Mouse (Mus musculus) limb, embryonic 10.5 days (tissue): ENCODE data around the gene Siglece. TPM values are rescaled to one million over a fixed set of nuclear protein-coding genes. Genes with fewer than 3 reads are reported as not detected.
"Not testable (repeated sequence)": the region's sequence is repeated elsewhere in the genome, so short reads cannot be mapped to it uniquely, and the experiment has no call there.

Experiments
- DNase-seq: peaks from one replicate; pipeline ENCODE4 v3.0.0-alpha.2; 2017; ENCODE audit warnings: low spot score
- H3K27ac ChIP-seq: fragments of 300-500 bp; sonication (generic); 2 replicates; pipeline ENCODE4 v1.5.1; 2016; ENCODE audit warnings: mild to moderate bottlenecking
- H3K27me3 ChIP-seq: fragments of 300-500 bp; sonication (generic); 2 replicates; pipeline ENCODE4 v1.6.1; 2016; ENCODE audit warnings: low read depth, mild to moderate bottlenecking; ENCODE audit not compliant: poor library complexity, severe bottlenecking
- H3K36me3 ChIP-seq: fragments of 300-500 bp; sonication (generic); 2 replicates; pipeline ENCODE4 v1.6.1; 2016; ENCODE audit warnings: mild to moderate bottlenecking, moderate library complexity
- H3K4me1 ChIP-seq: fragments of 300-500 bp; sonication (generic); 2 replicates; pipeline ENCODE4 v1.6.1; 2016
- H3K4me3 ChIP-seq: fragments of 300-500 bp; sonication (generic); 2 replicates; pipeline ENCODE4 v1.5.1; 2016; ENCODE audit warnings: mild to moderate bottlenecking, moderate library complexity
- H3K9me3 ChIP-seq: fragments of 300-500 bp; sonication (generic); replicated peaks from 2 replicates; pipeline ENCODE4 v1.6.1; 2016; ENCODE audit warnings: mild to moderate bottlenecking
- WGBS: fragments of 180-500 bp; shearing (Covaris S2); methylation state at CpG from one replicate; pipeline ENCODE4 v1.1.7; 2016; 5-methylcytosine and 5-hydroxymethylcytosine counted together
- polyA plus RNA-seq: library from polyadenylated mRNA; unstranded; fragments of >200 nt; fragmentation: Nextera tagmentation; extraction: Ambion mirVana; gene quantifications from 2 replicates; pipeline ENCODE4 v1.2.1, GENCODE M21; 2016

Gene Siglece
- 0.21 TPM in 1 of 2 replicates, not detected in the other for polyA plus RNA-seq

DNA sequence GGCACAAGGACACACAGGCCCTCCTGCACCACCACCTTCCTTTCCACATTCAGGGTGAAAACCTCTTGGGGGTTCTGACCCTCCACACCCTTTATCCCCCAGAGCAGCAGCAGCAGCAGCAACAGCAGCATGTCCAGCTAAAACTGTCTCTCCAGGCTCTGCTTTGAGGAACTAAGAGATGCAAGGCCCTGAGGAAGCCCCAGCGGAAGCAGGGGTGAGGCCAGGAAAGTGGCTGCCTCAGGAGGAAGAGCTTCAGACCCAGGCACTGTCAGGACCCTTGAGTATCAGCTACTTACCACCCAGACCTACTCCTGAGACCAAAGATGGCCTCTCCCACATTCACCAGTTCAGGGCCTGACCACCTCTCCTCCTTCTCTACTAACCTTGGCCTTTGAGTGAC, at the start of gene Siglece:
Gene Siglece, minus strand, starts transcription at position 160 of the 400 bp plus-strand sequence.
- WGBS, result 83% methylated on average over 1 of the region's 1 CpGs
- no peaks in the 10 kb centered on the region for H3K9me3 ChIP-seq
- H3K27me3 ChIP-seq, result no peaks in the 10 kb centered on the region
- no peaks in the 10 kb centered on the region for H3K36me3 ChIP-seq
- H3K4me3 ChIP-seq, result no peak within 1 kb of the TSS
- H3K4me1 ChIP-seq, result no peaks in the 10 kb centered on the region
- no peak within 1 kb of the TSS for H3K27ac ChIP-seq
- no peak for DNase-seq

- Histone ChIP-seq H3K36me3 (no peaks in the 10 kb centered on the region), H3K4me1 (no peaks in the 10 kb centered on the region), H3K27me3 (no peaks in the 10 kb centered on the region), H3K27ac (no peak within 1 kb of the TSS), H3K9me3 (no peaks in the 10 kb centered on the region), H3K4me3 (no peak within 1 kb of the TSS)
- DNase-seq, result no peak
Observed at GRCm38 (mm10) chr7:43690118-43690517, 30.2 kb upstream of the Siglece start, which contains the start of gene Klk14. TSS of gene Klk14 (plus strand) at chr7:43690418.

GRCm38 (mm10) chr7:43685088-43685487, 25.1 kb upstream of the Siglece start:
- no peaks in the 10 kb centered on the region for H3K9me3 ChIP-seq
- H3K4me3 ChIP-seq, result no peak overlapping the region
- DNase-seq, result no peak
- no peaks in the 10 kb centered on the region for H3K27me3 ChIP-seq
- no peaks in the 10 kb centered on the region for H3K36me3 ChIP-seq
- H3K27ac ChIP-seq, result no peak overlapping the region
- H3K4me1 ChIP-seq, result no peaks in the 10 kb centered on the region
- 76% methylated on average over 7 of the region's 7 CpGs for WGBS

- H3K27ac ChIP-seq, H3K4me3 ChIP-seq, H3K4me1 ChIP-seq, H3K27me3 ChIP-seq, H3K9me3 ChIP-seq, DNase-seq: not testable (repeated sequence)
- peaks cover 13% of the 10 kb centered on the region for H3K36me3 ChIP-seq
- 25% methylated on average over 1 of the region's 1 CpGs for WGBS
Observed at GRCm38 (mm10) chr7:43682511-43682910, 22.6 kb upstream of the Siglece start.

DNA sequence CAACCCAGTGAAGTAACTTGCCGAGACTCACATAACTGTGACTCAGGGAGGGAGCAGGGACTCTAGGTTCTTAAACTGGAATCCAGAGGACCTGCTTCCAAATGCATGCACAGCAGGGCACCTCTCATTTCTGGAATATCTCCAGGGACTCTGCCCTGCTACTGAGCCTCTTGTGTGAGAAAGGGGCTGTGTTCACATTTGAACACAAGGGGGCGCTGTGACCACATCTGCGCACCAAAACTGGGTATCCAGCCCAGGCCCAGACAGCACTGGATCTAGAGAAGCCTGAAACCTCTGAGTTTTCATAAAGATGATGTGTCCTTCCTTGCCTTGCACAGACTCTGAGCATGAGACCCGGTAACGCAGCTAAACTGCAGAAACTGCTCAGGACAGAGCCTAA, 21.0 kb upstream of the Siglece start:
- H3K27me3 ChIP-seq, result no peaks in the 10 kb centered on the region
- 20% methylated on average over 5 of the region's 5 CpGs for WGBS
- H3K36me3 ChIP-seq, result peaks cover 28% of the 10 kb centered on the region
- H3K9me3 ChIP-seq, result no peaks in the 10 kb centered on the region; the same call in 1 of the 2 replicates
- no peak overlapping the region for H3K27ac ChIP-seq
- no peaks in the 10 kb centered on the region for H3K4me1 ChIP-seq
- no peak overlapping the region for H3K4me3 ChIP-seq
- peak; percentile 76 for DNase-seq

- Histone ChIP-seq H3K9me3 (no peaks in the 10 kb centered on the region; the same call in 1 of the 2 replicates), H3K27me3 (no peaks in the 10 kb centered on the region), H3K27ac (no peak overlapping the region), H3K4me1 (no peaks in the 10 kb centered on the region), H3K36me3 (peaks cover 48% of the 10 kb centered on the region), H3K4me3 (no peak overlapping the region)
- DNase-seq, result peak; percentile 44
Observed at GRCm38 (mm10) chr7:43678517-43678916, 18.6 kb upstream of the Siglece start.

DNA sequence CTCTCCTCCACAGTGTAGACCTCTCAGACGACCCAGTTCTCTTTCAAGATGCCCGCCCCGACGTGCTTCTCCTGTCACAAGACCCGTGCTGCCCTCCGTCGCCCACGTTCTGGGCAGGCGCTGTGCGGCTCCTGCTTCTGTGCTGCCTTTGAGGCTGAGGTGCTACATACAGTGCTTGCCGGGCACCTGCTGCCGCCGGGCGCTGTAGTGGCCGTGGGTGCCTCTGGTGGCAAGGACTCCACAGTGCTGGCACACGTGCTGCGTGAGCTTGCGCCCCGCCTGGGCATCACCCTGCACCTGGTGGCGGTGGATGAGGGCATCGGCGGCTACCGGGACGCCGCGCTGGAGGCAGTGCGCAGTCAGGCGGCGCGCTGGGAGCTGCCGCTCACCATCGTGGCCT, 15.1 kb upstream of the Siglece start:
- no peak overlapping the region for H3K4me3 ChIP-seq
- no peaks in the 10 kb centered on the region; the same call in 1 of the 2 replicates for H3K9me3 ChIP-seq
- no peak for DNase-seq
- H3K27me3 ChIP-seq, result no peaks in the 10 kb centered on the region
- peaks cover 12% of the 10 kb centered on the region for H3K4me1 ChIP-seq
- no peak overlapping the region for H3K27ac ChIP-seq
- 88% methylated on average over 32 of the region's 32 CpGs for WGBS
- H3K36me3 ChIP-seq, result peaks cover 48% of the 10 kb centered on the region

DNA sequence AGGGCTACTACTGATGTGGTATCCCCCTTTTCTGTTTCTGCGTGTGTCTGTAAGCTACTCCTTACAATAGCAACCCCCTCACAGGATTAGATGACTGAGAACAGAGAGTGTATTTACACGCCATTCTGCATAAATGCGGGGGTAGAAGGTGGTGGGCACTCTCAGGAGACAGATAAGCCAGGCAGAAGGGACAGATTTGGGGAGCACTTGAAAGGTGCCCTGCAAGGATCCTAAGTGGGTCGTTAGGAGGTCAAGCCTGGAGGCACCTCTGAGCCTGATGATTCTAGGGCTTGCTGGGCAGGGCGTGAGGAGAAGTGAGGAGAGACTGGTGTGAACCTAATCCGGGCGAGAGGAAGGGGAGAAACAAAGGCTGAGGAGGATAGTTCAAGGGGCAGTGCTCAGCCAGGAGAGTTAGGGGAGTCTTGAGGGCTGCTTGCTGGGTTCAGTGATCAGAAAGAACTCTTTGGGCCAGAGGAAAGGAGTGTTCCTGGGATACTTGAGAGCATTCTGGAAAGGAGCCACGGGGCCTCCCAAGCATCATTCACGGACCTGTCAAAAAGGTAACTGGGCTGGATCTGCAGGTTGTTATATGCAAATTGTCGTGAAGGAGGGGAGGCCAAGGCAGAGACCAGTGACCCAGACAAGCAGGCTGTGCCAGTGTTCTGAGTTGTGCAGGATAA, 12.8 kb upstream of the Siglece start:
- H3K27me3 ChIP-seq, result no peaks in the 10 kb centered on the region
- H3K36me3 ChIP-seq, result peaks cover 37% of the 10 kb centered on the region
- H3K4me3 ChIP-seq, result peak overlapping the region; percentile 66
- WGBS, result 18% methylated on average over 10 of the region's 10 CpGs
- H3K4me1 ChIP-seq, result peaks cover 12% of the 10 kb centered on the region
- peak overlapping the region; percentile 85 for H3K27ac ChIP-seq
- H3K9me3 ChIP-seq, result no peaks in the 10 kb centered on the region; the same call in 1 of the 2 replicates
- peak; percentile 42 for DNase-seq

DNA sequence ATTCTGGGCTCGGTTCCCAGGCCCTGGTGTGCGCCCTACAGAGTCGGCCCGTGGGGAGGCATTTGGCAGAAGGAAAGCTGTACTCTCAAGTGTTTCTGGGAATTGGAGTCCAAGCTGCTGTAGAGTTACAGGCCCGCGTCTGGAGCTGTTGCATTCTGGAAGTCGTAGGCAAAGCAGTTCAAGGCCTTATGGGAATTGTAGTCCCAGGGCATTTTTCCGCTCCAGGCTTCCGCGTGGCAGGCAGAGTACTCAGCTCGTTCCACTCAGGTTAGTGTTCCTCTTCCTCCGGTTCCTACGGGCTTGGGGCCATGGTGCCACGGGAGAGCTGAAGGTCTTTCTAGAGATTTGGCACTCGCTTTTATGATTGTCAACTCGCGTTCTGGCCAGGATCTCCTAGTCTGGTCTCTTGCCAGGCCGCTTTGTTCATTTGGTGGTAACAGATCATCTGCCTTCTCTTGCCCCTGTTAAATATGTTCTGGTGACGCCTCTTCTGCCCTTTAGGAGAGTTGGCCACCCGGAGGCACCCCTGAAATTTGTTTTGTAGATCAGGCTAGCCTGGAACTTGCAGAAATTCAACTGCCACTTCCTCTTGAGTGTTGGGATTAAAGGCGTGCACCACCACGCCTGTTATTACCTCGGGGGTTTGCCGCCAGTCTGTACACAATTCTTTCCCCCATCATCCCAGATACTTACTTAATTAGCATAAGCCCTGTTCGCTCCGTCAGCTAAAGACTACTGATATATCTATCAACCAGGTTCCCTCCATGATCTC, 12.0 kb upstream of the Siglece start, which contains the start of gene Ctu1:
Gene Ctu1, plus strand, starts transcription at position 208 of the 772 bp plus-strand sequence.
- H3K36me3 ChIP-seq, result peaks cover 30% of the 10 kb centered on the region
- no peaks in the 10 kb centered on the region for H3K27me3 ChIP-seq
- H3K27ac ChIP-seq, result peak within 1 kb of the TSS; percentile 85
- H3K4me1 ChIP-seq, result peaks cover 12% of the 10 kb centered on the region
- WGBS, result under 1% methylated on average over 26 of the region's 26 CpGs
- H3K4me3 ChIP-seq, result peak within 1 kb of the TSS; percentile 66
- DNase-seq, result peak; percentile 76
- H3K9me3 ChIP-seq, result no peaks in the 10 kb centered on the region

GRCm38 (mm10) chr7:43671064-43671808, 11.3 kb upstream of the Siglece start:
- Histone ChIP-seq H3K27ac (peak overlapping the region; percentile 85), H3K4me3 (peak overlapping the region; percentile 66), H3K27me3 (no peaks in the 10 kb centered on the region), H3K36me3 (peaks cover 22% of the 10 kb centered on the region), H3K9me3 (no peaks in the 10 kb centered on the region), H3K4me1 (peaks cover 12% of the 10 kb centered on the region)
- WGBS, result 66% methylated on average over 11 of the region's 11 CpGs
- DNase-seq, result no peak

- H3K36me3 ChIP-seq, result no peaks in the 10 kb centered on the region
Observed at GRCm38 (mm10) chr7:43668582-43668981, 8.6 kb upstream of the Siglece start.

DNA sequence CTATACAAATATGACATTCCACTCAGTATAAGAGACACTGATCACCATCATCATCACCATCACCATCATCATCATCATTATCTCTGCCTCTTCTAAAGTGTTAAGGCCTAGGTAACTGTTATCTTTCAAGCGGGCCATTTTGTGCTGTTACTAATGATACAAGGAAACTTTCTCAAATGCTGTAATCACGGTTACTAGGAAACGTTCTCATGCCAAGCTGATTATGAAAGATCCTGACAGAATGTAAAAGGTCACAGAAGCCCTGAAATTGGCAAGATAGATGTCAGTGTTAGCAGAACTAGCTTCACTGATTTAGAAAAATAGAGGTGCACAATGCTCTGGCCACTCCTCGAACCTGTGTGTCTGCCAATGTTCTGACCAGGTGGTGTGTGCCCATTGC, 7.3 kb upstream of the Siglece start:
- H3K4me3 ChIP-seq, H3K4me1 ChIP-seq, H3K36me3 ChIP-seq, DNase-seq, H3K9me3 ChIP-seq, H3K27me3 ChIP-seq, H3K27ac ChIP-seq: not testable (repeated sequence)
- 93% methylated on average over 4 of the region's 4 CpGs for WGBS

More at GRCm38 (mm10) chr7:43668582-43668981, 8.6 kb upstream of the Siglece start:
- DNase-seq, result no peak
- Histone ChIP-seq H3K27me3 (no peaks in the 10 kb centered on the region), H3K4me1 (peaks cover 12% of the 10 kb centered on the region), H3K9me3 (no peaks in the 10 kb centered on the region), H3K4me3 (no peak overlapping the region), H3K27ac (no peak overlapping the region)
- 29% methylated on average over 3 of the region's 3 CpGs for WGBS
